Mouse (Mus musculus): ENCODE measurements at regions not wholly inside any gene's neighbourhood (a gene's known extent, or its start where the extent isn't known, plus 50 kb on each side); places are given as distances from the start of the nearest gene placed in this dataset.

GRCm38 (mm10) chr16:10098511-10098910 lies 71.5 kb upstream of the Rpl39l start:
- no peak for DNase-seq (ENCODE audit: low spot score)

- DNase-seq (ENCODE audit: low spot score): peak; percentile 21
These were observed 81.3 kb upstream of the Rpl39l start for GRCm38 (mm10) chr16:10088461-10089353.

GRCm38 (mm10) chr16:10086341-10086740 lies 83.7 kb upstream of the Rpl39l start:
- no peak for DNase-seq (ENCODE audit: low spot score)

- no peak for DNase-seq (ENCODE audit: low spot score)
These were observed 84.6 kb upstream of the Rpl39l start for GRCm38 (mm10) chr16:10085429-10085828.

- no peak for DNase-seq (ENCODE audit: low spot score)
These were observed 86.4 kb upstream of the Grin2a start for GRCm38 (mm10) chr16:10081751-10082150.

- no peak for DNase-seq (ENCODE audit: low spot score)
These were observed 84.8 kb upstream of the Grin2a start for GRCm38 (mm10) chr16:10080121-10080679.

GRCm38 (mm10) chr16:10073158-10073557 lies 77.8 kb upstream of the Grin2a start:
- peak; percentile 47 for DNase-seq (ENCODE audit: low spot score)

GRCm38 (mm10) chr16:10063491-10063890 lies 68.1 kb upstream of the Grin2a start:
- no peak for DNase-seq (ENCODE audit: low spot score)

GRCm38 (mm10) chr16:10058094-10058493 lies 62.7 kb upstream of the Grin2a start:
- DNase-seq (ENCODE audit: low spot score): no peak

Measured in yolk sac, embryonic 10.5 days (tissue).